Mouse (Mus musculus) urinary bladder, postnatal 4 days (tissue): ENCODE results near the gene Zfp385a.
"Not testable (repeated sequence)": the region's sequence is repeated elsewhere in the genome, so short reads cannot be mapped to it uniquely, and the experiment has no call there.

ENCODE experiments used
- DNase-seq, 2 experiments: peaks; one replicate each; pipeline ENCODE4 v3.0.0; 2021 to 2022; ENCODE audit warnings: low spot score in 2 of 2

Gene Zfp385a

DNA sequence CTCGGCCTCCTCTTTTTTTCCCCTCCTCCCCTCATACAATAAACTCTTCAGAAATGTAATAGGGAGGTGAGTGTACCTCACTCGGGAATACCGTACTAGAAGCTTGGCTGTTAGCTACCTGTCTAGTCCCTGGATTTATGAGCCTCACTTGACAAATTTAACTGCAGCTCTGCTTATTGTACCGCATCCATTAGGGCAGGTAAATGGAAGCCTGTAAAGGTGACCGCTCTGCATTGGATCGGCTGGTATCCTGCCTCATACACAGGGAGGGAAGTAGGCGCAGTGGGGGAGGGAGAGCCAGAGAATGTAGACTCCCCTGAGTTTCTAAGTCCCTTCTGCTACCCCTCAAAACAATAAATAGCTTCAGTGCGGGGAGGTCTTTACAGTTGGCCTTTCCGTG, 49.0 kb downstream of the Zfp385a start:
- no peak for DNase-seq

DNA sequence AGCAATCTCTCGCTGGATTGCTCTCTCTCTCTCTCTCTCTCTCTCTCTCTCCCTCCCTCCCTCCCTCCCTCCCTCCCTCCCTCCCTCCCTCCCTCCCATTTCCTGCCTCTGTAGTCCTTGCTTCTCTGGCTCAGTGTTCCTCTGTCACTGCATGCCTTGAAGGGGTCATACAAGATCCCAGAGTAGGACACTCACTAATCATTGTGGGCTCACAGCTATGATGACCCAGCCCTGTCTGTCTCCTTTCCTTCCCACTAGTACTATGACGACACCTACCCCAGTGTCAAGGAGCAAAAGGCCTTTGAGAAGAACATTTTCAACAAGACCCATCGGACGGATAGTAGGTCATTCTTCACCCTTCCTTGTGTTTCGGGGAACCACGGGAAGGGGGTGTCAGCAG, 49.5 kb downstream of the Zfp385a start:
- DNase-seq = no peak

DNA sequence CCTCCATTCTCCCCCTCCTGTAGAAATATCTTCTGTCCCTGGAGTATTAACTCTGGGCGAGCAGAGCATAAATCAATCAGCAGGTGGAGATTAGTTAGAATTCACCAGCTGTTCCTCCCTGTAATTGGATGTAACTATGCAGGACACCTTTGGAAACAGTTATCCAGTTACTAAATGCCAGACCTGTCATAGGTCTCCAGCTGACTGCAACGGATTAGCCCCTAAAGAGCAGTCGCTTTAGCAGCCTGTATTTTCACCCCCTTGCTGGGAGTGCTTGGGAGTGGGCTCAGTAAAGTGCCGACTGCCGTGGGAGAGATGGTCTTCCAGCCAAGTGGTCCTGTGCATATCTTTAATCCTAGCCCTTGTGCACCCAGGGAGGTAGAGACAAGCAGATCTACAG, 50.3 kb downstream of the Zfp385a start:
- no peak for DNase-seq

DNA sequence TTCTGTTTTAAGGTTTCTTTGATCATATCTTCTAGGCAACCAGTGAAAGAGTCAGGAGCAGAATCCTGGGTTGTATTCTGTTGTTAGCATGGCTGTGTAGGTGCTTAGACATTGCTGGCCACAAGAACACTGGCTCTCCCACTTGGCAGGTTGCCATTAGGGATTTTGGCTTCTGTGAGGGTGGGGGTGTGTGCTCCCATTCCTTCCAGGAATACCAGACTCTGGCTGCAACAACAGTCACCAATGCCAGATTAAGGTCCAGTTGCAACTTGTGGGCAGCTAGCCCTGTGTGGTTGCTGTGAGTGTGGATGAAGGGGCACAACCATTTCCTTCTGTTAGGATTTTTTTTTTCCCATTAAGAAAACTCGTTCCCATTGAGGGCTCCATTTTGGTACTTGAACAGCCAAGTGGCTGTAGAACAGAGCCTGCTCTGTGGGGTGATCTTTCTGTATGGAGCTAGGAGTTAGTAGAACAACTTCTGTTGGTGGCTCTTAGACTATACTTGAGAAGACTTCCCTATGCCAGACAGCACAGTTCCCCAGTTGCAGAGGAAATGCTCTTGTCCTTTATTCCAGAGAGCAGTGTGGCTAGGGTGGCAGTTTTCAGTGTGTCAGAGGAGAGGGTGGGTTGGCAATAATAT, 54.0 kb downstream of the Zfp385a start:
- DNase-seq = peak in 1 of 2 experiments; percentile 58

DNA sequence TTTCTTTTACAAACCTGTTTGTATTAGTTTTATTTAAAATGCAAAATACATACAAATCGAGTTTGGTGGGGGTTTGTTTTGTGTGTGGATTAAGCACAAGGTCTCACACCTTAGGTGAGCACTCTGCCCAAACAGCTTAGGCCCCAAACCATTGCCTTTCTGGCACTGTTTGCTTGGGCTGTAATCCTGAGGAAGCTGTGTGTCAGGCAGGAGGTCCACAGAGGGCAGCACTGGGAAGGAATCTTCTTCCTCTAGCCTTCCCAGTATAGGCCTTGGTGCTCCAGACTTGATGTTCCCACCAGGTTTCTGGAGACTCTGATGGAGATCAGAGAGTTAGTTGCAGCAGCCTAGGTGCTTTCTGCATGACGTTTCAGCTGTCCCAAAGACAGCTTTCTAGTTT, 55.2 kb downstream of the Zfp385a start:
- no peak for DNase-seq

DNA sequence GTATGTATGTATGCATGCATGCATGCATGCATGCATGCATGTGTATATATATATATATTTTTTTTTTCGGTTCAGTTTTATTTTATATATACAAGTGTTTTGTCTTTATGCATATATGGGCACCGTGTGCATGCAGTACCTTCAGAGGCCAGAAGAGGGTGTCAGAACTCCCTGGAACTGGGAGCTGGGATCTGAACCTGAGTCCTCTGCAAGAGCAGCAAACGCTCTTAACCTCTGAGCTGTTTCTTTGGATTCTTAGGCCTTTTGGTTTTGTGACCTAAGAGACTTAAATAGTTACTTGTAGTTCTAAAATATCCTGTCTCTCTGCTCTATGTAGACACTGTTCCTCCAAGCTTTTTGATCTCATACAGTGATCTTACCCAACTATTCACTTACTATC, 55.8 kb downstream of the Zfp385a start:
- DNase-seq = no peak

DNA sequence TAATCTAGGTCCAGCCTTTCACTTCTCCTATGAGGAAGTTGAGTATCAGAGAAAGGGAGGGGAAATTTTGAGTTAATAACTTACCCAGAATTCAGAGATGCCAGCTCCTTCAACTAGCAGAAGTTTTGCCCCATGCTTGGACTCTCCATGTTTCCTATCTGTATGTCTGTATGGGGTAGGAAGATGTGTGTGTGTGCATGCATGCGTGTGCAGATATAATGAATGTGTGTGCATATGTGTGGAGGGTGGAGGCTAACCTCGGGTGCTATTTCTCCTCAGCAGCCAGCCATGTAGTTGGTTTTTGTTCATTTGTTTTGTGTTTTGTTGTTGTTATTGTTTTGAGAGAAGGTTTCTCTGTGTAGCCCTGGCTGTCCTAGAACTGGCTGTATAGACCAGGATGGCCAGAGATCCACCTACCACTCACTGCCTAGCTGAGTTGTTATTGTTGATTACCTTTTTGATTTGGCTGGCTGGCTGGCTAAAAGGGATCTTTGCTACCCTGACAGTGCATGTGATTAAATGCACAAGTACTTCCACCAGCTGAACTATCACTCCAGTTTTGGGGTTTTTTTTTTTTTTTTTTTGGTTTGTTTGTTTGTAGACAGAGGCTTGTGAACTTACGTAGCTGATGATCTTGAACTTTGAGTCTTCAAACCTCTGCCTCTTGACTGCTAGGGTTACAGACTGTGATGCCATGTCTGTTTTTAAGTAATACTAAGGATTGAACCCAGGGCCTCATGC, 58.3 kb downstream of the Zfp385a start:
- no peak for DNase-seq

DNA sequence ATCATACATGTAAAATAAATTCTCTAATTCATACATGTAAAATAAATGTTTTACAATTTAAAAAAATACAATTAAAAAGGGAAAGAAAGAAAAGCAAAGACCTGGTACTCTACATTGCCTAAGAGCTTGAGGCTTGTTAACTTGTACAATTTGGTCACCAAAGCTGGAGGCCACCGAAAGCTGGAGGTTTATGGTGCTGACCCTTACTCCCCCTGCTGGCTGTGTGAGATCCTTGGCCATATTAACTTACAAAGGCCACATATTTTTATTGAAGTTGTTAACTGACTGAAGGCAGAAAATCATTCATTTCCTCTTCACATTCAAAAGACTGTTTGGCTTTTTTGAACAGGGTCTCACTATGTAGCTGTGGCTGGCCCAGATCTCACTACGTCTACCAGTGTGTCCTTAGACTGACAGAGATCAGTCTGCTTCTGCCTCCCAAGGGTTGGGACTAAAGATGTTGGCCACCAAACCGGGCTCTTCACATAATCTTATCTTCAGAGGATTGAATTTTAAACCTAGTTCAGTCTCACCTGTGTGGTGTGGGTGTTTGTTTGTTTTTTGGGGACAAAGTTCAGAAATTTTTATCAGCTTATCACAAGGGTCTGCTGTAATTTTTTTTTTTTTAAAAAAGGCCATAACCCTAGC, 59.0 kb downstream of the Zfp385a start:
- DNase-seq = no peak

DNA sequence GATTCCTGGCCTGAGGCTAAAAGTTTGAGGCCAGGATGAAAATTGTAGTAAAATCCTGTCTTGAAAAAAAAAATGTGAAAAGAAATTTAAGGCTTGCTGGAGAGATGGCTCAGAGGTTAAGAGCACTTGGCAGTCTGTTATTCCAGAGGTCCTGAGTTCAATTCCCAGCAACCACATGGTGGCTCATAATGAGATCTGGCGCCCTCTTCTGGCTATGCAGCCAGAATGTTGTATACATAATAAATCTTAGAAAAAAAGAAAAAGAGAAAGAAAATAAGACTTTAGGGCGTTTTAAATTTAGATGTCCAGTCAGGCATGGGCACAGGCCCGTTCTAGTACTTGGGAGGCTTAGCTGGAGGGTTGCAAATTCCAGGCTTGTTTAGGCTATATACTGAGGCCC, 60.1 kb downstream of the Zfp385a start:
- DNase-seq = no peak

DNA sequence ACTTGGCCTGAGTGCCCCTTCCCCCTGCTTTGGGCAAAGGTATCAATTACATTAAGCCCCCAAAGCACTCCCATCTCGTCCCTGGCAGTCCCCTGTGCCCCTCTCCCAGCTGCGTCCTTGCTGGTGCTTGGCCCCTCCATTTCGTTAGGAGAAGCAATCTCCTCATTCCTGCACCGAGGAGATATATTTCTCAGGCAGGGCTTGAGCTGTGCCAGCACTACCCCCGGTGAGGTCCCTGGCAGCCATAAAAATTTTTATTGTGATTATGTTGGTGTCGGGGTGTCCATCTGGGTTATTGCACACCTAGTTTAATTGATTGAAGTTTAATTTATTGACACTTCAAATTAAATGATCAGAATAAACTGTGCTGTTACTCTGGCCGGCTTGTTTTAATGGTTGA, 61.9 kb downstream of the Zfp385a start:
- no peak for DNase-seq

DNA sequence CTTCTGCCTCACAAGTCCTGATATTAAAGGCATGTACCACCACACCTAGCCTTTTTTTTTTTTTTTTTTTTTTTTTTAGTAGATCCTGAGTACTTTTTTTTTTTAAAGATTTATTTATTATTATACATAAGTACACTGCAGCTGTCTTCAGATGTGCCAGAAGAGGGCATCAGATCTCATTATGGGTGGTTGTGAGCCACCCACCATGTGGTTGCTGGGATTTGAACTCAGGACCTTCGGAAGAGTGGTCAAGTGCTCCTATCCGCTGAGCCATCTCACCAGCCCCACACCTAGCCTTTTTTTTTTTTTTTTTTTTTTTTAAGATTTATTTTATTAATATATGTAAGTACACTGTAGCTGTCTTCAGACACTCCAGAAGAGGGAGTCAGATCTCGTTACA, 64.0 kb downstream of the Zfp385a start:
- DNase-seq = not testable (repeated sequence)

DNA sequence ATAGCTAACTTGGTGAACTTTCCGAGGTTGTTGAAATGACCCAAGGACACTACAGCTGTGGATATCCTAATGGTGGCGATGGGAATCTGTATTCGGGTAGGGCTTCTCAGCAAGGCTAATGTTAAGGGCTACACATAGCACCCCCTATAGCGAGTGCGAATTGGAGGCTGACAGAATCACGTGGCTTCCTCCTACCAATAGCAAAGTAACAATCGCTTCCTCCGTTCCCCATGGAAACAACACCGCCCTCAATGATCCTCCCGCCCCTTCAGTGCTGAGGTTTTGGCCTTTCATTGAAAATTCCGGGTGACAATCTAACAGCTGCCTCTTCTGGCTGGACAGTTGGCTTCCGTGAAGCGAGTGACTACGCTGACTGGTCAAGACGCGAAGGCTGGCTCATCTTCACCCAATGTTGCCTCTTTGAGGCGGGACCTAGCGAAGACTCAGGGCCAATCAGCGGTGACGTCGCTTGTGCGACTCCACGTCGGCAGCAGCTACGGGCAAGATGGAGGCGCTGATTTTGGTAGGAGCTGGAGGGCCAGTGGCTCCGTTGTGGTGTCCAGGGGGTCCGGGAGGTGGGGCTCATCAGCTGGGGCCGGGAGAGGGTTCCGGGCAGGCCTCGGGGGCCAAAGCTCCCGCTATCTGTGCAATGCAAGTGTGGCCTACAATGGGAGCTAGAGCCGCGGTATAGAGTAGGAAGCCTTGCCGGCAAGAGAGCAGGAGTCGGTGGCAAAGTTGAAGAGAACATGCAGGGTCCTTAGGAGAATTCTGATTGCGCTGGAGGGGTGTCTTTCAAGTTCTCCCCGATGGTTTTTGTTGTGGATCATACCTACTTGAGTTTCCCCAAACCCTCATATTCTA, 67.2 kb downstream of the Zfp385a start, which contains the start of gene Copz1:
Gene Copz1, plus strand, starts transcription at position 296 of the 861 bp plus-strand sequence.
- peak; percentile 93 to 94 for DNase-seq

DNA sequence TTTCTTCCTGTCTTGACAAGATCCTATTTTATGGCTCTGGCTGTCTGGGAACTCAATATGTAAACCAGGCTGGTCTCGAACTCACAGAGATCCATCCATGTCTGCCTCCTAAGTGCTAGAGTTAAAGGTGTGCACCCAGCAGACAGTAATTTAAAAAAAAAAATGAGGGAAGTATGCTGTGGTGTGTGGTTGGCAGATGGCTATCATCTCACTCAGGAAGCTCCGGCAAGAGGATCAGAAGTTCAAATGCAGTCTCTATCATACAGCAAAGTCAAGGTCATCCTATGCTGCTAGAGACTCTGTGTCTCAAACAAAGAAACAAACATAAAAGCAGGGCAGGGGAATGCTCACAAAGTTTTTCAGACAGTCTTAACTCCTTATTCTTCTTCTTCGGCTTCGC, 71.0 kb downstream of the Zfp385a start:
- DNase-seq = no peak

DNA sequence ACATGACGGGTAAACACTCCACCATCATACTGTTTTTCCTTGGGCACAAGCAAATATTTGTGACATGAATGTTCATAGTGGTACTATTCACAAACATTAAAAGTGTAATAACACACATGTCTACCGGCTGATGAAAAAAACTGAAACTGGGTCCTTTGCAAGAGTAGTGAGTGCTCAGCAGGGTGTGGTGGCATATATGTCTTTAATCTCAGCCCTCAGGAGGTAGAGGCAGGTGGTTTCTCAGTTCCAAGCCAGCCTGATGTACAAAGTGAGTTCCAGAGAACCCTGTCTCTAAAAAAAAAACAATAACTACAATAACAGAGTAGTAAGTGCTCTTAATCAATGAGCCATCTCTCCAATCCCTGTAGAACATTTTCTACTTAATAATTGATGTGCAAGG, 75.1 kb downstream of the Zfp385a start:
- DNase-seq = no peak
